Mouse (Mus musculus): ENCODE measurements around the gene 1700025C18Rik. TPM values are rescaled to one million over a fixed set of nuclear protein-coding genes. Genes with fewer than 3 reads are reported as not detected.

Gene 1700025C18Rik
- polyA plus RNA-seq, 1 experiment from 2014 or later = not detected

DNA sequence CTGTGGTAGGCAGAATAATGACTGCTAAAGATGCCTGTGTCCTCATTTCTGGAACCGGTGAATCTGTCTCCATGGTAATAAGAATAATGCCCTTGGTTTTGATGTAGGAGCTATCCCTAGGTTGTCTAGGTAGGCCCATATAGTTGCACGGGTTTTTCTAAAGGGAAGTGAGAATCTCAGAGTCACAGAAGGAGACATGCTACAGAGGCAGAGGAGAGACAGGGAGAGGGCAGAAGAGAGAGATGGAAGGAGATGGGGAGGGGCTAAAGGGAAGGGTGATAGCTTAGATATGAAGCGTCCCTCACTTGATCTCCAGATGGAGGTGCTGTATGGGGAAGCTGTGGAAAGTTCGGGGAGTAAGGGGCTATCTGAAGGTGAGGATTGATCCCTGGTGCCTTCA is 53.1 kb downstream of the 1700025C18Rik start:
- ATAC-seq = no peak

DNA sequence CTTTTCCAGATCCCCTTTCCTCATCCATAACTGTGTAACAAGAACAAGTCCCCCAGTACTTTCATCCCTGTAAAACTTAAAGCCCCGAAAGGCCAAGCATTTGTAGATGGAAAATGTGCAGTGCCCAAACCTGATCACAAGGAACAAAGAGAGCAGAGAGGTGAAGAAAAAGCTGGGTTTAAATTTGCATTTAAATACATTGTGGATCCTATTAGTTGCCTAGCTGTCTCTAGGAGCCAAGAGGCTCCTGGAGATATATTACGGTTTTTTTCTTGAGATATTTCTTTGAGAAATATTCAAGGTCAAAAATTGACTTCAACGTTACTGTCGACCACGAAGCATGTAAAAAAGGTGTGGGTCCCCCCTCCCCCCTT is 55.5 kb downstream of the 1700025C18Rik start:
- DNase-seq (ENCODE audit: low spot score) = no peak
- Histone ChIP-seq H3K27me3 (replicated peaks; ENCODE audit: insufficient read depth, low read length) (no peaks in the 10 kb centered on the region), H3K4me2 (replicated peaks; ENCODE audit: low read depth, low read length) (peak overlapping the region; percentile 87), H3K4me1 (ENCODE audit: insufficient read depth, low read depth, low read length) (peaks cover 8% of the 10 kb centered on the region; the same call in 1 of the 2 replicates), H3K27ac (ENCODE audit: low read length) (no peak overlapping the region; the same call in 1 of the 2 replicates), H3K9me3 (ENCODE audit: low read length) (no peaks in the 10 kb centered on the region), H3K4me3 (ENCODE audit: low read depth, low read length) (peak overlapping the region; percentile 85; the same call in 1 of the 2 replicates), H3K9ac (replicated peaks; ENCODE audit: low read depth) (no peak overlapping the region), H3K36me3 (ENCODE audit: insufficient read depth, low read length) (no peaks in the 10 kb centered on the region)
- WGBS = 50% methylated on average over 5 of the region's 5 CpGs
- no peak for TF ChIP-seq CTCF (IDR thresholded peaks at IDR 0.05)
- no peak for TF ChIP-seq EP300 (IDR thresholded peaks at IDR 0.05)
- no peak for ATAC-seq

More for the DNA sequence above, 53.1 kb downstream of the 1700025C18Rik start:
- Histone ChIP-seq H3K4me3 (ENCODE audit: low read depth, low read length) (no peak overlapping the region), H3K9me3 (ENCODE audit: low read length) (no peaks in the 10 kb centered on the region), H3K27ac (ENCODE audit: low read length) (no peak overlapping the region), H3K4me2 (replicated peaks; ENCODE audit: low read depth, low read length) (no peak overlapping the region), H3K27me3 (replicated peaks; ENCODE audit: insufficient read depth, low read length) (no peaks in the 10 kb centered on the region), H3K9ac (replicated peaks; ENCODE audit: low read depth) (no peak overlapping the region), H3K36me3 (ENCODE audit: insufficient read depth, low read length) (no peaks in the 10 kb centered on the region), H3K4me1 (ENCODE audit: insufficient read depth, low read depth, low read length) (peaks cover 8% of the 10 kb centered on the region; the same call in 1 of the 2 replicates)
- 57% methylated on average over 4 of the region's 4 CpGs for WGBS
- TF ChIP-seq EP300 (IDR thresholded peaks at IDR 0.05) (no peak), CTCF (IDR thresholded peaks at IDR 0.05) (no peak)
- DNase-seq (ENCODE audit: low spot score) = no peak

DNA sequence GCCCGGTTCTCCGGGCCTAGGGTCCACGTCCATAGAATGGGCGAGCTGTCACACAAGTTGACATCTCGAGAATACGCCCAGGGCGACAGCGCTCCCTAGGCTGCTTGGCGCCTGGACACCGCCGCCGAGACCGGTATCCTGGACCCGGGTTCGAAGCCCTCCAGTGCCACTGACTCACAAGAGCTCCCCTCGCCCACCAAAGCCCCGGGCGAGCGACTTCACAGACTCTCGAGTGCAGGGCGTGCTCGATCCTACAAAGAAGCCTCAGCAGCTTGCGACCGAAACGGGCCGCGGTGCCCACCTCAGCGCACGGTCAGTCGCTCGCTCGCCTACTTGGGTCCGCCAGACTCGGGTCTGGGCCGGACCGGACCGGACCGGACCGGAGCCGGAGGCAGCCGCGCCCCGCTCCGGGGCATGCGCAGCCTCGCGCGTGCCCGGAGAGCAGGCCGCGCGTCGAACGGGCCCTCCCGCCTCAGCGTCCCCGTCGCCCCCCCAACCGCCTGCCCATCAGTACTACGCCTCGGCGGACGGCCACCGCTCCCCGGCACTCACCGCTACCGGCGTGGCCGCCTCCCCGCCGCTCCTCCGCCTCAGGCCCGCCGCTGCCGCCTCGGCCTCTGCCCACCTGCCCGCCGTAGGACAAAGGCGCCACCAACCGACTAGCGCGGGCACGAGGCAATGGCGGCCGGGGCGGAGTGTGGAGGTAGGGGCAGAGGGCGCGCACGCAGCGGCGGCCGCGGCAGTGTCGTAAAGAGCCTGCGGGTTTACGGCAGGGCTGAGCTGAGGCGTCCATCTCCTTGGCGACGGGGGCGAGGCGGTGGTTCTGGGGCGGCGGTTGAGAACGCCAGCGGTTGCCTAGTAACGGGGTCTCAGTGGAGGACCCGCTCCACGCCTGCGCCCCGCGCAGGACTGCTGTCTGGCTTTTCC is 56.2 kb downstream of the 1700025C18Rik start, which contains the start of gene Ncoa5:
TSS of gene Ncoa5 (minus strand) at position 737 of the 927 bp plus-strand sequence.
- peak within 1 kb of the TSS; percentile 65 for H3K9ac ChIP-seq (replicated peaks; ENCODE audit: low read depth)
- no peaks in the 10 kb centered on the region for H3K36me3 ChIP-seq (ENCODE audit: insufficient read depth, low read length)
- H3K9me3 ChIP-seq (ENCODE audit: low read length) = no peaks in the 10 kb centered on the region
- TF ChIP-seq EP300 (IDR thresholded peaks at IDR 0.05) (no peak), CTCF (IDR thresholded peaks at IDR 0.05) (peak; percentile 57)
- H3K27ac ChIP-seq (ENCODE audit: low read length) = peak within 1 kb of the TSS; percentile 59; the same call in 1 of the 2 replicates
- peak within 1 kb of the TSS; percentile 85 for H3K4me3 ChIP-seq (ENCODE audit: low read depth, low read length)
- H3K27me3 ChIP-seq (replicated peaks; ENCODE audit: insufficient read depth, low read length) = no peaks in the 10 kb centered on the region
- WGBS = 2% methylated on average over 85 of the region's 111 CpGs
- H3K4me1 ChIP-seq (ENCODE audit: insufficient read depth, low read depth, low read length) = peaks cover 8% of the 10 kb centered on the region; the same call in 1 of the 2 replicates
- H3K4me2 ChIP-seq (replicated peaks; ENCODE audit: low read depth, low read length) = peak within 1 kb of the TSS; percentile 87
- peak; percentile 98 for ATAC-seq
- DNase-seq (ENCODE audit: low spot score) = peak; percentile 98

DNA sequence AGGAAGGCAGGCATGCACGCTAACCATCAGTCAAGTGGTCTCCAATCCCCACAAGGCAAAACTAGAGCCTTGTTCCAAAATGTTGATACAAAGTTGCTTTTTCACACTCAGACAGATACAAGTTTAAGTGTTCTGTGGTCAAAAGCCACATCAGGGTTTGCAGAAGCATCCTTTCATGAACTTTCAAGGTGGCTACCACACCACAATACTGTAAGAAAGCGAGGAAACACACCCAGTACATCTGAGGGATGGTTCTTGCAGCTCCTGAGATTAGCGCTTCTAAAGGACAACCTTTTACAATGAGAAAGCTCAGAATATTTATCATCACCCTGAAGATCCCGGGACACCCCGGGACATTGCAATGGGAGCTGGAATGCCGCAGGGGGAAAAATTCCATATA is 57.2 kb downstream of the 1700025C18Rik start:
- no peak for DNase-seq (ENCODE audit: low spot score)
- Histone ChIP-seq H3K9me3 (ENCODE audit: low read length) (no peaks in the 10 kb centered on the region), H3K27ac (ENCODE audit: low read length) (no peak overlapping the region), H3K4me2 (replicated peaks; ENCODE audit: low read depth, low read length) (peak overlapping the region; percentile 87), H3K4me1 (ENCODE audit: insufficient read depth, low read depth, low read length) (peaks cover 8% of the 10 kb centered on the region; the same call in 1 of the 2 replicates), H3K36me3 (ENCODE audit: insufficient read depth, low read length) (no peaks in the 10 kb centered on the region), H3K27me3 (replicated peaks; ENCODE audit: insufficient read depth, low read length) (no peaks in the 10 kb centered on the region), H3K9ac (replicated peaks; ENCODE audit: low read depth) (0 out of 2 replicates have a peak overlapping the region, but pooled peaks have one; percentile 65), H3K4me3 (ENCODE audit: low read depth, low read length) (peak overlapping the region; percentile 85; the same call in 1 of the 2 replicates)
- no peak for ATAC-seq
- WGBS = 24% methylated on average over 6 of the region's 6 CpGs
- TF ChIP-seq CTCF (IDR thresholded peaks at IDR 0.05) (no peak), EP300 (IDR thresholded peaks at IDR 0.05) (no peak)

DNA sequence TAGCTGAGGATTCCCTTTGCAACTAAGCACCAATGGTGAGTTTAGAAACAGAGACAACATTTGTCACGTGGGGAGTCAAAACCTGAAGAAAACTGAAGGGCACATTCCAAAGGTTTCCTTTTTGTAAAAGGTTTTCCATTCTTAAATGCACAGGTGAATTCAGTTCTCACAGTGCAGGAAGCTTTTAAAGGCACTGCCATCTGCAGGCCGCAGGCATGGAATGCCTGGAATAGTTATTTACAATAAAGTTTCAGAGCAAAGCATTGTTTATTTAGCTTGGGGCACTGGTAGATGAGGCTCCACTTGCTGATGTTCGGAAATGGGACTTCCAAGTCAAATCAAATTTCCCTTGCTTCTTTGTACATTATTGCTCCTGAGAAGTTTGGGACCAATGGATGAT is 58.0 kb downstream of the 1700025C18Rik start:
- Histone ChIP-seq H3K27ac (ENCODE audit: low read length) (no peak overlapping the region), H3K4me3 (ENCODE audit: low read depth, low read length) (no peak overlapping the region), H3K4me2 (replicated peaks; ENCODE audit: low read depth, low read length) (no peak overlapping the region), H3K36me3 (ENCODE audit: insufficient read depth, low read length) (no peaks in the 10 kb centered on the region), H3K9me3 (ENCODE audit: low read length) (no peaks in the 10 kb centered on the region), H3K27me3 (replicated peaks; ENCODE audit: insufficient read depth, low read length) (no peaks in the 10 kb centered on the region), H3K4me1 (ENCODE audit: insufficient read depth, low read depth, low read length) (peaks cover 8% of the 10 kb centered on the region; the same call in 1 of the 2 replicates), H3K9ac (replicated peaks; ENCODE audit: low read depth) (no peak overlapping the region)
- ATAC-seq (no peak), DNase-seq (ENCODE audit: low spot score) (peak; percentile 30)
- 28% methylated on average over 3 of the region's 3 CpGs for WGBS
- TF ChIP-seq CTCF (IDR thresholded peaks at IDR 0.05) = peak; percentile 59
- TF ChIP-seq EP300 (IDR thresholded peaks at IDR 0.05) = no peak

Other genes starting within 250 kb of the 1700025C18Rik start
- 286 and 314 TPM in 2 replicates for gene Pltp, start 233.0 kb downstream of the 1700025C18Rik start, polyA plus RNA-seq (2015; fragmentation: Nextera tagmentation; extraction: Ambion mirVana)
- 60.9 and 71.3 TPM in 2 replicates for gene Pcif1, start 211.4 kb downstream of the 1700025C18Rik start, polyA plus RNA-seq (2015; fragmentation: Nextera tagmentation; extraction: Ambion mirVana)
- gene Zfp335, start 179.0 kb downstream of the 1700025C18Rik start, polyA plus RNA-seq (2015; fragmentation: Nextera tagmentation; extraction: Ambion mirVana) = 5.0 and 5.2 TPM in 2 replicates
- gene Mmp9, start 150.0 kb downstream of the 1700025C18Rik start, polyA plus RNA-seq (2015; fragmentation: Nextera tagmentation; extraction: Ambion mirVana) = 4.5 and 5.6 TPM in 2 replicates
- gene Slc12a5, start 129.9 kb downstream of the 1700025C18Rik start, polyA plus RNA-seq (2015; fragmentation: Nextera tagmentation; extraction: Ambion mirVana) = 0.84 and 1.0 TPM in 2 replicates
- 21.6 and 28.7 TPM in 2 replicates for gene Ncoa5, start 55.9 kb downstream of the 1700025C18Rik start, polyA plus RNA-seq (2015; fragmentation: Nextera tagmentation; extraction: Ambion mirVana)
- 57.9 and 77.5 TPM in 2 replicates for gene Cd40, start 35.1 kb downstream of the 1700025C18Rik start, polyA plus RNA-seq (2015; fragmentation: Nextera tagmentation; extraction: Ambion mirVana)
- 1.0 and 1.8 TPM in 2 replicates for gene Cdh22, start 144.1 kb upstream of the 1700025C18Rik start, polyA plus RNA-seq (2015; fragmentation: Nextera tagmentation; extraction: Ambion mirVana)
- gene Slc35c2, start 197.1 kb upstream of the 1700025C18Rik start, polyA plus RNA-seq (2015; fragmentation: Nextera tagmentation; extraction: Ambion mirVana) = 42.8 and 44.1 TPM in 2 replicates
- gene Elmo2, start 235.7 kb upstream of the 1700025C18Rik start, polyA plus RNA-seq (2015; fragmentation: Nextera tagmentation; extraction: Ambion mirVana) = 61.1 and 66.4 TPM in 2 replicates